Mouse (Mus musculus): ENCODE measurements around the gene Trmt13. TPM values are rescaled to one million over a fixed set of nuclear protein-coding genes. Genes with fewer than 3 reads are reported as not detected.

Trmt13 gene
- polyA plus RNA-seq, 1 experiment from 2014 or later: 29.3 TPM

DNA sequence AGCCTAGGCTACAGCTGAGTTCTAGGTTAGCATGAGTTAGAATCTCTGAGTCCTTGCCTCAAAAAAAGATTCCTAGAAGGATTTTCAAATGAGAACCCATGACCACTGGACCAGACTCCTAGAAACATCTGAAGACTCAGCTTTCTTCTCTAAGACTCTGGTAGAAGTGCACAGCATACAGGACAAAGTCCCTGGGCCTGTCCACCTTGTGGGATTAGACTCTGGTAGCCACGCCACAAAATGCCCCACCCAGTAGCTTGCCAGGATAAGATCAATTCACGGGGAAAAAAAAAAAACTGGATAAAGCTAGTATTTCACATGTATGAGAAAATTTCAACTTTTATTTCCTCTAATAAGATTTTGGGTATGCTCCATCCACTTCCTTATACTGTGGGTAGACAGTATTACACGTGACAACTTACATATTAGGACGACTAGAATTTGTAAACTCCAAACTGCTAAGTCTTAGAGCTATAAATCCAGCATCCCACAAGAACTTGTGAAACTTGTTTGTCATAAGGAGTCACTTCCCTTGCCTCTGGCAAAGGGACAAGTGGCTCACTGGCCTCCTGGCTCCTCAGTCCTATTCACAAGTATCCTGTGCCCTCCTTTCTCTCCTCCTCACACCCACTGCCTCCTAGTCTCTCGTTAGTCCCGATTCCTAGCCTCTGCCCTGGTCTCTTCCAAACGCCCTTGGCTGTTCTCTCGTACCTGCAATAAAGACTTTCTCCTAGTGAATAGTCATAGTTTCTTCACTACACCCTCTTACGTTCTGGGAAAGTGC is 23.5 kb upstream of the Trmt13 start:
- Histone ChIP-seq H3K4me2 (ENCODE audit: low read length) (no peak overlapping the region), H3K27me3 (ENCODE audit: control insufficient read depth, insufficient read depth, low read depth, low read length) (no peaks in the 10 kb centered on the region), H3K4me3 (ENCODE audit: low read depth, low read length) (no peak overlapping the region), H3K9ac (ENCODE audit: low read depth, low read length) (no peak overlapping the region), H3K27ac (ENCODE audit: low read length) (no peak overlapping the region), H3K36me3 (ENCODE audit: control insufficient read depth, insufficient read depth, low read length) (peaks cover 30% of the 10 kb centered on the region), H3K9me3 (replicated peaks; ENCODE audit: control insufficient read depth, low read length, poor library complexity, severe bottlenecking) (no peaks in the 10 kb centered on the region), H3K4me1 (ENCODE audit: control insufficient read depth, insufficient read depth, low read length) (no peaks in the 10 kb centered on the region)
- ATAC-seq: no peak
- 92% methylated on average over 9 of the region's 9 CpGs for WGBS

DNA sequence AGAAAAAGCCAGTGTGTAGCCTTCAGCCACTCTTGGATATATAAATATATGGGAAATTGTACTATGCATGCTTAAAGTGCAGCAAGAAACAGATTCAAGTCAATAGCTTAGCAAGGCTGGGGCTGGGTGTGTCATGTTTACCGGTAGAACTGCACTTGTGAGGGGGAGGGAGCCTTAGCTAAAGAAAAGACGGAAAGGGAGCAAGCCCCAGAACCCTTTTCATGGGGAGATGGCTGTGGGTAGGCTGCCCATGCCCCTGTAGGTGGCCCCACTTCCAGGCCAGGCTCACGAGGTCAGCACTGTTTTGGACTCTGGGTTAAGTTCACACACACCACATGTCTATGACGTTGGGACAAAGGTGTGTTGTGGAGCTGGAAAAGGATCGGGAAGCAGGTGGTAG is 21.4 kb upstream of the Trmt13 start:
- no peak for ATAC-seq
- H3K36me3 ChIP-seq (ENCODE audit: control insufficient read depth, insufficient read depth, low read length): peaks cover 22% of the 10 kb centered on the region
- H3K9me3 ChIP-seq (replicated peaks; ENCODE audit: control insufficient read depth, low read length, poor library complexity, severe bottlenecking): no peaks in the 10 kb centered on the region
- no peaks in the 10 kb centered on the region for H3K4me1 ChIP-seq (ENCODE audit: control insufficient read depth, insufficient read depth, low read length)
- no peak overlapping the region for H3K9ac ChIP-seq (ENCODE audit: low read depth, low read length)
- H3K4me2 ChIP-seq (ENCODE audit: low read length): no peak overlapping the region
- no peaks in the 10 kb centered on the region for H3K27me3 ChIP-seq (ENCODE audit: control insufficient read depth, insufficient read depth, low read depth, low read length)
- 67% methylated on average over 5 of the region's 5 CpGs for WGBS
- H3K27ac ChIP-seq (ENCODE audit: low read length): no peak overlapping the region
- no peak overlapping the region for H3K4me3 ChIP-seq (ENCODE audit: low read depth, low read length)

DNA sequence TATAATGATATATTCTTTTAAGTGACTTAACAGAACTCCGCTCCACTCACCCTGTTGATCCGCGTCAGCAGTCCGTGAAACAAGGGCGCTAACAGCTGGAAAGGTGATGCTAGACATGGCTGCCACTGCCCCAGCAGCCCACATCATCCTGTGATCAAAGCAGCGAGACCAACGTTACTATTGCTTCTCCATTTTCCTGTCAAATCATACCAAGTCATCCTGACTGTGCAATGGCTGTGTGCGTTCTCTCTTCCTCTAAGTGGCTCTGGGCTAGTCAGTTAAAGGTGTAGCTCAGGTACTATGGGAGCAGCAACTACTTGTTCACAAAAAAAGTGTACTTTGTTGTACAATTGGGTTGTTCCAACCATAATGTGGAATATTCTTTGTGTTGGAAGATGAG is 20.5 kb upstream of the Trmt13 start:
- no peak overlapping the region for H3K27ac ChIP-seq (ENCODE audit: low read length)
- no peaks in the 10 kb centered on the region for H3K4me1 ChIP-seq (ENCODE audit: control insufficient read depth, insufficient read depth, low read length)
- peaks cover 16% of the 10 kb centered on the region for H3K36me3 ChIP-seq (ENCODE audit: control insufficient read depth, insufficient read depth, low read length)
- ATAC-seq: no peak
- no peaks in the 10 kb centered on the region for H3K9me3 ChIP-seq (replicated peaks; ENCODE audit: control insufficient read depth, low read length, poor library complexity, severe bottlenecking)
- no peak overlapping the region for H3K9ac ChIP-seq (ENCODE audit: low read depth, low read length)
- H3K4me2 ChIP-seq (ENCODE audit: low read length): no peak overlapping the region
- no peak overlapping the region for H3K4me3 ChIP-seq (ENCODE audit: low read depth, low read length)
- H3K27me3 ChIP-seq (ENCODE audit: control insufficient read depth, insufficient read depth, low read depth, low read length): no peaks in the 10 kb centered on the region
- WGBS: 95% methylated on average over 8 of the region's 8 CpGs

DNA sequence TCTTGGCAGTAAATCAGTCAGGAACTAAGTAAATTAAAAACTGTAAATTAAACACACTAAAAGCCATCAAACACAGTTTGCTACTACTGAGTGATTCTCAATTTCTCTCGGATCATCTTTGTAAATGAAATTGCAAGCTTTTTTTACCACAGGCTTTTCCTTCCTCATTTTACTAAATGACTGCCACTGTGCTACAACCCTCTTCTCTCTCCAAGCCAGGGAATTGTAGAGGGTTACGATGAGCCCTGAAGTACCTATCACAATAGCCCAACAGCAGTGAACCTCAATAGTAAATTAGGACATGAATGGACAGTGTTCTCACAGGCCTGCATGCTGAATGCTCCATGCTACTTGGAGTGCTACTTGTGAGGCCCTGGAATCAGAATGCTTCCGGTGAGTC is 19.7 kb upstream of the Trmt13 start:
- H3K9me3 ChIP-seq (replicated peaks; ENCODE audit: control insufficient read depth, low read length, poor library complexity, severe bottlenecking): no peaks in the 10 kb centered on the region
- WGBS: 90% methylated on average over 3 of the region's 3 CpGs

DNA sequence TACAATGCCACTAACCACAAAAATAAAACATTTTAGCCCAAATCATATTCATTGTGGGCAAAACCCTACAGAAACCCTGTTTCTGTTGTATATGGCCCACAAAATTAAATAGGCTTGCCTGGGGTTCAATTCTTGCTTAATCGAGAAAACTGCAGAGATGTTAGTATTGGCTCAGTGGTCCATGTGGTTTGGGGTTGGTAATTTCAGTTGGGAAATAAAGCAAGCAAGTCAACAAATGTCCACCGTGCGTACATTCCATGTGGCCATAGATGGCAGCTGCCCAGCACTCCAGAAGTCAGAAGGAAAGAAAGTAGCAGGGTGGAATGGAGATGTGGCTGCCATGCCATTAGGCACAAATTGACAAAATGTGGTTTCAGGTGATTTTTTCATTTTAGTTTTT is 18.6 kb upstream of the Trmt13 start:
- no peak overlapping the region for H3K4me3 ChIP-seq (ENCODE audit: low read depth, low read length)
- H3K36me3 ChIP-seq (ENCODE audit: control insufficient read depth, insufficient read depth, low read length): peaks cover 15% of the 10 kb centered on the region
- H3K9ac ChIP-seq (ENCODE audit: low read depth, low read length): no peak overlapping the region
- H3K9me3 ChIP-seq (replicated peaks; ENCODE audit: control insufficient read depth, low read length, poor library complexity, severe bottlenecking): no peaks in the 10 kb centered on the region
- H3K4me2 ChIP-seq (ENCODE audit: low read length): no peak overlapping the region
- no peaks in the 10 kb centered on the region for H3K27me3 ChIP-seq (ENCODE audit: control insufficient read depth, insufficient read depth, low read depth, low read length)
- no peaks in the 10 kb centered on the region for H3K4me1 ChIP-seq (ENCODE audit: control insufficient read depth, insufficient read depth, low read length)
- no peak for ATAC-seq
- 92% methylated on average over 3 of the region's 3 CpGs for WGBS
- no peak overlapping the region for H3K27ac ChIP-seq (ENCODE audit: low read length)

More for the DNA sequence above, 19.7 kb upstream of the Trmt13 start:
- H3K36me3 ChIP-seq (ENCODE audit: control insufficient read depth, insufficient read depth, low read length): peaks cover 15% of the 10 kb centered on the region
- H3K4me2 ChIP-seq (ENCODE audit: low read length): no peak overlapping the region
- H3K27me3 ChIP-seq (ENCODE audit: control insufficient read depth, insufficient read depth, low read depth, low read length): no peaks in the 10 kb centered on the region
- no peak overlapping the region for H3K27ac ChIP-seq (ENCODE audit: low read length)
- no peak overlapping the region for H3K4me3 ChIP-seq (ENCODE audit: low read depth, low read length)
- ATAC-seq: no peak
- H3K4me1 ChIP-seq (ENCODE audit: control insufficient read depth, insufficient read depth, low read length): no peaks in the 10 kb centered on the region
- H3K9ac ChIP-seq (ENCODE audit: low read depth, low read length): no peak overlapping the region

DNA sequence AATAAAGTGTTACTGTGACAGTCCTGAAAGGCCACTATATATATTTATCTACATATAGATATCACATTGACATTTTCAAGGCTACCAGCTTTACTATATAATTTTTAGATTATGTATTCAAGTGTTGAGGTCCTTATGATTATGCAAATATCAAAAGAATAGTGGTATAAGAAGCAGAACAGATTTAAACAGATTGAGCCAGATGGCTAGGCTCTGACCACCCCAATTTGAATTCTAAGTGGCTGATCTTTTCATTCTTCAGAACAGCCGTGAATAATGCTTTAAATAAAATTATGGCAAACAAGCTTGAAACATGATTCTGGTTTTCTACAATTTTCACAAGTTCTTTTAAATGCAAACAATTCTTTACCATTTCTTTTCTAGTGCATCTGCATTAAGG is 17.1 kb upstream of the Trmt13 start:
- Histone ChIP-seq H3K4me3 (ENCODE audit: low read depth, low read length) (no peak overlapping the region), H3K4me1 (ENCODE audit: control insufficient read depth, insufficient read depth, low read length) (no peaks in the 10 kb centered on the region), H3K27me3 (ENCODE audit: control insufficient read depth, insufficient read depth, low read depth, low read length) (no peaks in the 10 kb centered on the region), H3K4me2 (ENCODE audit: low read length) (no peak overlapping the region), H3K27ac (ENCODE audit: low read length) (no peak overlapping the region), H3K9ac (ENCODE audit: low read depth, low read length) (no peak overlapping the region), H3K9me3 (replicated peaks; ENCODE audit: control insufficient read depth, low read length, poor library complexity, severe bottlenecking) (no peaks in the 10 kb centered on the region), H3K36me3 (ENCODE audit: control insufficient read depth, insufficient read depth, low read length) (peaks cover 11% of the 10 kb centered on the region)
- WGBS: 26% methylated on average over 1 of the region's 1 CpGs
- ATAC-seq: no peak

DNA sequence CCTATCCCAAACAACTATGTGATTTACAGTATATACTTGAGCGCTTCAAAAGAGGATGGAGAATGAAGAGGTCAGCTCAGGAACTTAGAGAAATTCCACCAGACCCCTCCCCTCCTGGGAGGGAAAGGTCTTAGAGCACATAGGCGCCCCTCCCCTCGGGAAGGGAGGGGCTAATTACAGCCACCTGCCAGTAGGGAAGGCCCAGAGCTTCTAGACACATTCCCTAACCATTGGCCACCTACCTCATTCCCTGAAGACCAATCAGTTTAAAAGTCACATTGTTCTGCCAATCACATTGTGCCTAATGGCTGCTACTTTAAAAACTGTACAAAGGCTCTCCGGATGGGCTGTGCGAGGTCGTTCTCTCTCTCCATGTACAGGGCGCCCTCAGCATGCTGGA is 8.3 kb upstream of the Trmt13 start:
- no peak overlapping the region for H3K9ac ChIP-seq (ENCODE audit: low read depth, low read length)
- H3K4me1 ChIP-seq (ENCODE audit: control insufficient read depth, insufficient read depth, low read length): no peaks in the 10 kb centered on the region
- H3K4me2 ChIP-seq (ENCODE audit: low read length): no peak overlapping the region
- no peak for ATAC-seq
- WGBS: 95% methylated on average over 7 of the region's 7 CpGs
- no peaks in the 10 kb centered on the region for H3K9me3 ChIP-seq (replicated peaks; ENCODE audit: control insufficient read depth, low read length, poor library complexity, severe bottlenecking)
- peaks cover 10% of the 10 kb centered on the region for H3K36me3 ChIP-seq (ENCODE audit: control insufficient read depth, insufficient read depth, low read length)
- no peak overlapping the region for H3K27ac ChIP-seq (ENCODE audit: low read length)
- no peaks in the 10 kb centered on the region for H3K27me3 ChIP-seq (ENCODE audit: control insufficient read depth, insufficient read depth, low read depth, low read length)
- H3K4me3 ChIP-seq (ENCODE audit: low read depth, low read length): no peak overlapping the region

DNA sequence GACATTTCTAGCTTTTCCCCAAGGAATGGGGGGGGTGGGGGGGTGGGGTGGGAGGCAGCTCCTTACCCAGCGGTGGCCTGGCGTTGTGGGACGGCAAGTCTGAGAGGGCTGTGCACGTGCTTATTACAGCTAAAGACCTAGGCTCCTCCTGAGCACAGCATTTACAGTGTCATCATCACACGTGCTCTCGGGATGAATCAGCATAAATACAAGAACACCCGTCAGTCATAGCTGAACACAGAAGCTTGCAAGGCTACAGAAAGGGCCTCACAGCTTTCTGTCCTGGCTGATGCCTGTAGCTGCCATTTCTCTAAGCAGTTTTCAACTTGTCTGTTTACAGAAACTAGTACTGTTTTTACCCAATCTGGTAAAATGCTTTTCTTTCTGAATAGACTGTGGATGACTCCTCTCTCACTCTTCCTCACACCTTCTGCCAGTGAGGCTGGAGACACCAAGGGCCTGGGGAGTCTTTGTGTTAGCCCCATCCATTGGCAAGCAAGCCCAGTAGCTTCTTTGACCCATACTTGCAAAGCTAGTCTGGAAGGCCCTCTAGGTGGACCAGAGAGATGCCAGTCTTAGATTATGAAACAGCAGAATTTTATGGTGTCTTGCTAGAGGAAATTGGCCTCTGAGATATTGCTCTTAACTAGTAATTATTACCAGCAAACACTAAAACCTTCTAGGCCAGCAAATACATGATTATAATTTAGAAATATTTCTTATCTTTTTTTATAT is 6.4 kb upstream of the Trmt13 start:
- WGBS: 93% methylated on average over 7 of the region's 7 CpGs
- Histone ChIP-seq H3K4me2 (ENCODE audit: low read length) (no peak overlapping the region), H3K36me3 (ENCODE audit: control insufficient read depth, insufficient read depth, low read length) (peaks cover 10% of the 10 kb centered on the region), H3K4me3 (ENCODE audit: low read depth, low read length) (no peak overlapping the region), H3K9ac (ENCODE audit: low read depth, low read length) (no peak overlapping the region), H3K27ac (ENCODE audit: low read length) (no peak overlapping the region), H3K9me3 (replicated peaks; ENCODE audit: control insufficient read depth, low read length, poor library complexity, severe bottlenecking) (no peaks in the 10 kb centered on the region), H3K4me1 (ENCODE audit: control insufficient read depth, insufficient read depth, low read length) (no peaks in the 10 kb centered on the region), H3K27me3 (ENCODE audit: control insufficient read depth, insufficient read depth, low read depth, low read length) (no peaks in the 10 kb centered on the region)
- ATAC-seq: no peak

DNA sequence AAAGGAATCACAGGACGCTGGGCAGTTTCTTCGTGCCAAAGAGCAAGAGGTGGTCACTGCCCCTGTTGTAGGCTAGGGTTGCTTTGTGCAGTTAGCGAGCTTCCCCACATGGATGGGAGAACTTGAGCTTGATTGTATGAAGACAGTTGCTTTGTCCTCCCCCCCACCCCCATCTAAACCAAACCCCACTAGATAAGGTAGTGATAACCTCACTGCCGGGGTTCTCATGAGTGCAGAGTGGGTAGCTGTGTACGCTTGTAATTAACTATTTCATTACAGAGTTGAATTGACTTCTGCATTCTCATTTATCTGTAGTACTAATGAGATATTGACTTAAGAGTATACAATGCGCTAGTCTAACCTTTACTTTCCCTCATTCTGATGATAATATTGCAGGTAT is 4.5 kb upstream of the Trmt13 start:
- Histone ChIP-seq H3K9ac (ENCODE audit: low read depth, low read length) (no peak overlapping the region), H3K4me3 (ENCODE audit: low read depth, low read length) (no peak overlapping the region), H3K9me3 (replicated peaks; ENCODE audit: control insufficient read depth, low read length, poor library complexity, severe bottlenecking) (no peaks in the 10 kb centered on the region), H3K27ac (ENCODE audit: low read length) (no peak overlapping the region), H3K4me2 (ENCODE audit: low read length) (no peak overlapping the region), H3K4me1 (ENCODE audit: control insufficient read depth, insufficient read depth, low read length) (no peaks in the 10 kb centered on the region), H3K27me3 (ENCODE audit: control insufficient read depth, insufficient read depth, low read depth, low read length) (no peaks in the 10 kb centered on the region), H3K36me3 (ENCODE audit: control insufficient read depth, insufficient read depth, low read length) (peaks cover 11% of the 10 kb centered on the region)
- WGBS: 86% methylated on average over 6 of the region's 6 CpGs
- ATAC-seq: no peak

Data from midbrain, embryonic 16.5 days (tissue).